Mouse (Mus musculus): ENCODE data around the gene Nr4a1.

Nr4a1 gene

DNA sequence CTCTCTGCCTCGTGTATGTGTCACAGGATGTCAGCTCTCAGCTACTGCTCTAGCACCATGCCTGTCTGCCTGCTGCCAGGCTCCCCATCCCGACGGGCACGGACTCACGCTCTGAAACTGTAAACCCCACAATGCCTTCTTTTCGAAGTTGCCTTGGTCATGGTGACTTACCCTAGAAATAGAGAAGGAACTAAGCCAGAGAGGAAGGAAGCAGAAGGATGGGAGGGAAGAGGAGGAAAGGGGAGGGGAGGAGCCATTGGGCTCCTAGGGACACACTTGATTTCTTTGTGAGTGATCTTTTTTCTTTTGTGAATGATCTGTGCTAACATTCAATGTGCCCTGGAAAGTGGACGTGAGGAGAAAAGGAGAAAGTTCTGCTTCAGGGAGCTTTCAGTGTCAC lies 43.9 kb downstream of the Nr4a1 start:
- in situ Hi-C loops (cut with MboI; ENCODE audit: low pct_unique_long_range_greater_than_20kb in 1 of 2, low sequenced_read_pairs in 2 of 2, unreplicated experiment in 1 of 2) = no loop called here

GRCm38 (mm10) chr15:101298550-101298949 lies 44.5 kb downstream of the Nr4a1 start:
- in situ Hi-C loops (cut with MboI; ENCODE audit: low pct_unique_long_range_greater_than_20kb in 1 of 2, low sequenced_read_pairs in 2 of 2, unreplicated experiment in 1 of 2) = no loop called here

GRCm38 (mm10) chr15:101299480-101299960 lies 45.5 kb downstream of the Nr4a1 start:
- in situ Hi-C loops (cut with MboI; ENCODE audit: low pct_unique_long_range_greater_than_20kb in 1 of 2, low sequenced_read_pairs in 2 of 2, unreplicated experiment in 1 of 2) = no loop called here

- in situ Hi-C loops (cut with MboI; ENCODE audit: low pct_unique_long_range_greater_than_20kb in 1 of 2, low sequenced_read_pairs in 2 of 2, unreplicated experiment in 1 of 2) = no loop called here
These were observed 46.1 kb downstream of the Nr4a1 start for GRCm38 (mm10) chr15:101300128-101300527.

- in situ Hi-C loops (cut with MboI; ENCODE audit: low pct_unique_long_range_greater_than_20kb in 1 of 2, low sequenced_read_pairs in 2 of 2, unreplicated experiment in 1 of 2) = no loop called here
These were observed 48.1 kb downstream of the Nr4a1 start for GRCm38 (mm10) chr15:101302201-101302600.

DNA sequence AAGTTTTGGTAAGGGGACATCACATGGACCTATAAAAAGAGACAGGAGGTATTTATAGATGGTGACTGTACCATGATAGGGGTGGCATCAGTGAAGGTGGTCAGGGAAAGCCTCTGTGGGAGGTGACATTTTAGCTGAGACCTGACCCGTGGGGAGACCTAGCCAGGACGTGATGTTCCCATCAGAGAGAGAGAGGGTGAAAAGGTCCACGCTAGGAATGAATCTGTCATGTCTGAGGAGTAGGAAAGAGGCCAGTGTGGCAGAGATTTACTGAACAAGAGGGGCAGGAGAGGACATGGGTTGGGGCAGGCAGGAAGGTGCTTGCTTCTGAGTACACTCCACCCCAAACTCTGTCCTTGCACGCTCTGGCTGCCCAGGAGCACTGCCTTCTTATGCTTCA lies 49.8 kb downstream of the Nr4a1 start:
- in situ Hi-C loops (cut with MboI; ENCODE audit: low pct_unique_long_range_greater_than_20kb in 1 of 2, low sequenced_read_pairs in 2 of 2, unreplicated experiment in 1 of 2) = no loop called here

- in situ Hi-C loops (cut with MboI; ENCODE audit: low pct_unique_long_range_greater_than_20kb in 1 of 2, low sequenced_read_pairs in 2 of 2, unreplicated experiment in 1 of 2) = no loop called here
These were observed 52.4 kb downstream of the Nr4a1 start for GRCm38 (mm10) chr15:101306459-101306858.

DNA sequence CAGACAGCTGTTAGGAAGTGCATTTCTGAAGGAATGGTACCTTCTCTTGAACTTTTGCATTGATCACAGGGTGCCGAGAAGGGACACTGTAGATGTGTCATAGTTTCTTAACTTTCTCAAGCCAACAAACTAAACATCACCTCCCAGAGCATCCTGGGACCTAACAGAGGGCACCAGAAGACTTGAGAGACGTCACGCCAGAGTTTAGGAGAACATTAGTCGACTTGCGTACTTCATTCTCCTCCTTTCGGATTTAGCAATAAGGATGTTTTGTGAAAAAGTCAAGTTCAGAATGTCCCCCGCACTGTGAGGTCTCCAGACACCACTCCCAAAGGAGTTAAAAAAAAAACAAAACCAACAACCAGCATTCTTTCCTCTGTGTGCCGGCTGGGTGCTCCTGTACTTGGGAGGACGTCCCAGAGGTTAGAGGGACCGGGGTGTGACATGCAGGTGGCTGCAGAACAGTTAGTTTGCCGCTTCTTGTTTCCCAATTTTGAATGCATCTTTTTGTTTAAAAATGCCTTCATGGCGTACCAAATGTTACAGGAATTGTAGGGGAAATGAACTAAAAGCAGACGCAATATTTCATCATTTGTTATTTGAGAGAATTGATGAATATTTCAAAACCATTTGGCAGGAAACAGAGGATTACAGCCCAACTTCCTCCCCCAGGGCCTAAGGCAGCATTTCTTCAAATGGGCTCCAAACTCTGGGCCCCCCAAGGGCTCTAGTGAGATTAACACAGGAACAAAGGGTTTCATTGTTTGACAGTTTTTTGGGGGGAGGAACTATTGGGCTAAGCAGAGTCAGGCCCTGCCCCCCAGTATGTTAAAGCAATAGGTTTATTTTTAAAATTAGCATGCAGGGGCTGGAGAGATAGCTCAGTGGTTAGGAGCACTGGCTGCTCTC lies 54.6 kb downstream of the Nr4a1 start:
- in situ Hi-C loops (cut with MboI; ENCODE audit: low pct_unique_long_range_greater_than_20kb in 1 of 2, low sequenced_read_pairs in 2 of 2, unreplicated experiment in 1 of 2) = no loop called here

DNA sequence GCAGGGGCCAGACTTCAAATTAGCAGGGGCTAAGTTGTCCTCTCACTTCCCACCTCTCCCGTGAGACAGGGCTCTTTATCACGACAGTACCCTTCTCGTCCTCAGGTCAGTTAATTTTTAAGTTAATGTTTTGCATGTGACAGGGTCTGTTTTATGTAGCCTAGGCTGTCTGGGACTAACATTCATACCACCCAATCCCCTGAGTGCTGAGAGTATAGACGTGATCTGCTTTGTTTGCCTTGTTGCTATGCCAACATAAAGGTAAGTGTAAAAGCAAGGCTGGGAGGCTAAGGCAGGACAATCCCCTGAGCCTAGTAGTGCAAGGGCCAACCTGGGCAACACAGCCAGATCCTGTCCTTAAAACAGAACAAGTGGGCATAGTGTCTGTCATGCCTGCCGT lies 55.4 kb downstream of the Nr4a1 start:
- in situ Hi-C loops (cut with MboI; ENCODE audit: low pct_unique_long_range_greater_than_20kb in 1 of 2, low sequenced_read_pairs in 2 of 2, unreplicated experiment in 1 of 2) = no loop called here

- in situ Hi-C loops (cut with MboI; ENCODE audit: low pct_unique_long_range_greater_than_20kb in 1 of 2, low sequenced_read_pairs in 2 of 2, unreplicated experiment in 1 of 2) = no loop called here
These were observed 57.2 kb downstream of the Nr4a1 start for GRCm38 (mm10) chr15:101311087-101311770.

GRCm38 (mm10) chr15:101312006-101312405 lies 57.9 kb downstream of the Nr4a1 start:
- in situ Hi-C loops (cut with MboI; ENCODE audit: low pct_unique_long_range_greater_than_20kb in 1 of 2, low sequenced_read_pairs in 2 of 2, unreplicated experiment in 1 of 2) = no loop called here

- in situ Hi-C loops (cut with MboI; ENCODE audit: low pct_unique_long_range_greater_than_20kb in 1 of 2, low sequenced_read_pairs in 2 of 2, unreplicated experiment in 1 of 2) = no loop called here
These were observed 61.3 kb downstream of the Nr4a1 start for GRCm38 (mm10) chr15:101315378-101315777.

- in situ Hi-C loops (cut with MboI; ENCODE audit: low pct_unique_long_range_greater_than_20kb in 1 of 2, low sequenced_read_pairs in 2 of 2, unreplicated experiment in 1 of 2) = no loop called here
These were observed 61.8 kb downstream of the Nr4a1 start for GRCm38 (mm10) chr15:101315832-101316231.

DNA sequence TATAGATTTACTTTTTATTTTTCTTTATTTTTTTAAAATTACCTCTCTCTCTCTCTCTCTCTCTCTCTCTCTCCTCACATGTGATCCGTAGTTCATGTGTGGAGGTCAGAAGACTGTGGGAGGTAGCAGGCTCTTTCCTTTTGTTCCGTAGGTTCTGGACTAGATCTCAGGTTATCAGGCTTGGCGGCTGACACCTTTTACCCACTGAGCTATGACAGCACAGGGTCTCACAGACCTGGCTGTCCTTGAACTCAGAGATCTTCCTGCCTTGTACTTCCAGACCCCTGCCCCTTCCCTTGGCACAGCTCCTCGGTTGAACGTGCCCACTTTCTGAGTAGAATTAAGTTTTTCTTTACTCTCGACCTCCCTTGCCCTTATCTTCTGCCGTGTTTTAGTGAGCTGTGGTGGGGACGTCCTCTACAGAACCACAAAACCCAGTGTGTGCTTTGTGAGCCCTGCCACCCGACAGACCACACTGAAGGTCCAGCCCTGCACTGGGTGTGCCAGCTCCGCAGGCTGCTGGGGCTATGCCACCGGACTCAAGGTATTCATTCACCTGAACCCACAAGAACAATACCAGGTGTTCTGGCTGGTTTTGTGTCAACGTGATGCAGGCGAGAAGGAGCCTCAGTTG lies 62.3 kb downstream of the Nr4a1 start:
- in situ Hi-C loops (cut with MboI; ENCODE audit: low pct_unique_long_range_greater_than_20kb in 1 of 2, low sequenced_read_pairs in 2 of 2, unreplicated experiment in 1 of 2) = no loop called here

- in situ Hi-C loops (cut with MboI; ENCODE audit: low pct_unique_long_range_greater_than_20kb in 1 of 2, low sequenced_read_pairs in 2 of 2, unreplicated experiment in 1 of 2) = no loop called here
These were observed 63.1 kb downstream of the Nr4a1 start for GRCm38 (mm10) chr15:101316913-101317813.

DNA sequence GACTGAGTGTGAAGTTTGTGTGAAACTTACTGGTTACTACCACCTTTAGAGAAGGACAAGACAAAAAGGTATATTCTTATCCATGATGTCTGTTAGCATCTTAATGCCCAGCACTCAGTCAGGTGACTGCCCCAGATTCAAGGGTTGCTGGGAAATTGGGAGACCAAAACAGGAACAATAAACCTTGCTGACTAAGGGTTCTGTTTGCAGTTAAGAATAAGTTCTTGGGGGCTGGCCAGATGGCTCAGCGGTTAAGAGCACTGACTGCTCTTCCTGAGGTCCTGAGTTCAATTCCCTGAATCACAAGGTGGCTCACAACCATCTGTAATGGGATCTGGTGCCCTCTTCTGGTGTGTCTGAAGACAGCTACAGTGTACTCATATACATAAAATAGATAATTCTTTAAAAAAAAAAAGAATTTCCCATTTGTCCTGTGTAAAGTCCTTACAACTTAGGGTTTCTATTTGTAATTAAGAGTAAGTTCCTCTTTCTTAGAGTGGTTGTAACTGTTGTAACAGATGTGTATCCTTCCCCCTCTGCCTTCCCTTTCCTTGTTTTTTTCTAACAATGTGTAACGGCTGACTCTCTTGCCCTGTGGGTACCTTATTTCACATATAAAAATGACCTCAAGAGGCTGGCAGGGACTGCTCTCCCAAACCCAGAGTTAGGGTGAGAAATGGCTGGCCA lies 63.9 kb downstream of the Nr4a1 start:
- in situ Hi-C loops (cut with MboI; ENCODE audit: low pct_unique_long_range_greater_than_20kb in 1 of 2, low sequenced_read_pairs in 2 of 2, unreplicated experiment in 1 of 2) = no loop called here

GRCm38 (mm10) chr15:101318889-101319765 lies 65.1 kb downstream of the Nr4a1 start:
- in situ Hi-C loops (cut with MboI; ENCODE audit: low pct_unique_long_range_greater_than_20kb in 1 of 2, low sequenced_read_pairs in 2 of 2, unreplicated experiment in 1 of 2) = no loop called here

All from mouse embryonic stem cell (cell line).